8 mouse cellular contexts compared by ENCODE assay signal in the genomic region with DNA sequence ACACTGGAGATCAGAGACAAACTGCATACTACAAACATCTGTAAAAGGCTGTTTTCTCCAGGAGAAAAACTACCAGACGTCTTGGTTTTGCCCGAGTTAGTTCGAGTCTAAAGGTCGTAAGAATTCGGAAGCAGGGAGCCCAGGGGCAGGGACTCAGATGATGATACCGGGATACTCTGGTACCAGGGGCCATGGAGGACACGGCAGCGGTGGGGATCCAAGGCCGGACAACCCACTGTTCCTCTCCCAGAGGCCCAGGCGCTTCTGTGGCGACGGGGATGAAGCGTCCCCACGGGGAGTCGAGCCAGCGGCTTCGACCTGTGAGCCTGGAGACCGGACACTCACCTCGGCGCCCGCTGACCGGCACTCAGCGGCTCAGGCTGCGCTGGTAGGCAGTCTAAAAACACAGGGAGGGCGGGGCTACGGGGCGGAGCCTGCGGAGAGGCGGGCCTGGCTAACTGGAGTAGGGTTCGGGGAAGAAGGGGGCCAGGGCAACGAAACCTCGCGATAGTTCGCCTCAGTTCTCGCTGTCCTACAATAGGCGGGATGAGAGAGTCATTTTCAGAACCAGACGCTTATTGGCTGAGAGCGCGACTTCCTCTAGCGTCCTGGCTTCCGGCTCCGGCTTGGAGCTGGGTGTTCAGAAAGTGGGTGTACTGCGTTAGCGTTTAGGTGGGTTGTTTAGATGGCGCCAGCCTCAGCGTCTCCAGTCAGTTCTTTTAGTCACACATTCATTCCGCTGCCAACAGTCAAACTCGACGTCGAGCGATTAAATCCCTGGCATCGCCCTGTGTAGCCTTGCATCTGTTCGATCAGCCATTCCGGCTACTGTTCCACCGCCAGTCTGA. TPM values are rescaled to one million over a fixed set of nuclear protein-coding genes. Genes with fewer than 3 reads are reported as not detected.
A peak's percentile ranks its signal among the peaks of the same experiment; 100 is the strongest.
DNase-seq lines count a peak whose midpoint lies in the region; ATAC-seq lines count a peak whose summit lies in the region.

Lrrc28 (minus strand) TSS at position 436 of the 848 bp plus-strand sequence.

- H3K9ac ChIP-seq in hindbrain, embryonic 14.5 days: peak within 1 kb of the TSS; percentile 86

- H3K36me3 ChIP-seq in hindbrain, embryonic 14.5 days (replicated peaks; ENCODE audit: control insufficient read depth, insufficient read depth): peaks cover 9% of the 10 kb centered on the region; the same call in 1 of the 2 replicates

- H3K27ac ChIP-seq in hindbrain, embryonic 14.5 days: peak within 1 kb of the TSS; percentile 91

- H3K27me3 ChIP-seq in hindbrain, embryonic 14.5 days (ENCODE audit: control insufficient read depth, insufficient read depth, low read length): no peaks in the 10 kb centered on the region

- peak within 1 kb of the TSS; percentile 73 for H3K4me3 ChIP-seq in hindbrain, embryonic 14.5 days (replicated peaks; ENCODE audit: low read length)

- peak; percentile 100 for ATAC-seq in hindbrain, embryonic 14.5 days (ENCODE audit: low FRiP score)

- peak; percentile 99 for DNase-seq in R1 (ENCODE audit: low read depth, low spot score)
- peak; percentile 98 to 100 for DNase-seq in cerebellum, postnatal 25 days
- peak; percentile 97 to 99 for DNase-seq in frontal cortex, postnatal 25 days (ENCODE audit: low spot score in 2 of 2)
- DNase-seq in hindbrain, embryonic 14.5 days (ENCODE audit: low spot score): peak; percentile 98
- peak; percentile 98 to 99 for DNase-seq in layer of hippocampus, postnatal 36 days
- DNase-seq in lung, postnatal 36 days: peak; percentile 100
- peak; percentile 100 for DNase-seq in retina, postnatal 1 day
- DNase-seq in urinary bladder, adult 18-20 months (ENCODE audit: low spot score in 2 of 2): peak; percentile 99

- H3K9me3 ChIP-seq in hindbrain, embryonic 14.5 days (ENCODE audit: control insufficient read depth, low read length): no peaks in the 10 kb centered on the region

- H3K4me1 ChIP-seq in hindbrain, embryonic 14.5 days (replicated peaks; ENCODE audit: control insufficient read depth, insufficient read depth, low read length): peaks cover 20% of the 10 kb centered on the region

- H3K4me2 ChIP-seq in hindbrain, embryonic 14.5 days (replicated peaks): peak within 1 kb of the TSS; percentile 90

- under 1% methylated on average over 54 of the region's 55 CpGs for WGBS in hindbrain, embryonic 14.5 days

RNA-seq across cellular contexts. Expression of gene Lrrc28, which starts in this region (rescaled TPM):
- 27.4 and 28.4 TPM in 2 replicates for polyA plus RNA-seq in hindbrain, embryonic 14.5 days (2014; fragmentation: Nextera tagmentation; extraction: Ambion mirVana)
- 10 to 100 TPM; 38.3 to 46.2 TPM for total RNA-seq in layer of hippocampus, postnatal 36 days (2021)

Comparison
In these comparisons a context has a peak if more than half of its experiments do, and no peak if none do; other contexts are left out.
1. Peak in every context shown above with its lines: DNase-seq, ATAC-seq, H3K4me3 ChIP-seq and H3K27ac ChIP-seq.